Mouse (Mus musculus): ENCODE results near the gene Arpc1b. TPM values are rescaled to one million over a fixed set of nuclear protein-coding genes. Genes with fewer than 3 reads are reported as not detected.
"Not testable (repeated sequence)": the region's sequence is repeated elsewhere in the genome, so short reads cannot be mapped to it uniquely, and the experiment has no call there.

Gene Arpc1b
- total RNA-seq, 2 experiments from 2014 or later = 124 to 142 TPM

- DNase-seq (ENCODE audit: low spot score in 2 of 2) = no peak
These were observed 599 bp upstream of the Arpc1b start for GRCm38 (mm10) chr5:145113416-145113815.

GRCm38 (mm10) chr5:145114606-145115473 is 825 bp downstream of the Arpc1b start:
- DNase-seq (ENCODE audit: low spot score in 2 of 2) = peak; percentile 69 to 77

GRCm38 (mm10) chr5:145115736-145116135 is 1.7 kb downstream of the Arpc1b start:
- DNase-seq (ENCODE audit: low spot score in 2 of 2) = no peak

- DNase-seq (ENCODE audit: low spot score in 2 of 2) = peak in 1 of 2 experiments; percentile 48
These were observed 2.3 kb downstream of the Arpc1b start for GRCm38 (mm10) chr5:145116316-145116715.

GRCm38 (mm10) chr5:145116916-145117315 is 2.9 kb downstream of the Arpc1b start:
- DNase-seq (ENCODE audit: low spot score in 2 of 2) = peak in 1 of 2 experiments; percentile 74

- DNase-seq (ENCODE audit: low spot score in 2 of 2) = no peak
These were observed 4.0 kb downstream of the Arpc1b start for GRCm38 (mm10) chr5:145118005-145118404.

GRCm38 (mm10) chr5:145118461-145118860 is 4.4 kb downstream of the Arpc1b start:
- no peak for DNase-seq (ENCODE audit: low spot score in 2 of 2)

- no peak for DNase-seq (ENCODE audit: low spot score in 2 of 2)
These were observed 5.4 kb downstream of the Arpc1b start for GRCm38 (mm10) chr5:145119385-145119784.

GRCm38 (mm10) chr5:145120921-145121320 is 6.9 kb downstream of the Arpc1b start:
- no peak for DNase-seq (ENCODE audit: low spot score in 2 of 2)

GRCm38 (mm10) chr5:145123396-145123795 is 9.4 kb downstream of the Arpc1b start:
- DNase-seq (ENCODE audit: low spot score in 2 of 2) = no peak

GRCm38 (mm10) chr5:145126580-145126979 is 12.6 kb downstream of the Arpc1b start:
- no peak for DNase-seq (ENCODE audit: low spot score in 2 of 2)

GRCm38 (mm10) chr5:145129124-145129523 is 15.1 kb downstream of the Arpc1b start:
- no peak for DNase-seq (ENCODE audit: low spot score in 2 of 2)

GRCm38 (mm10) chr5:145129773-145130172 is 15.8 kb downstream of the Arpc1b start:
- not testable (repeated sequence) for DNase-seq (ENCODE audit: low spot score in 2 of 2)

GRCm38 (mm10) chr5:145130191-145130590 is 16.2 kb downstream of the Arpc1b start:
- no peak for DNase-seq (ENCODE audit: low spot score in 2 of 2)

- DNase-seq (ENCODE audit: low spot score in 2 of 2) = no peak
These were observed 17.0 kb downstream of the Arpc1b start for GRCm38 (mm10) chr5:145130995-145131394.

- DNase-seq (ENCODE audit: low spot score in 2 of 2) = not testable (repeated sequence)
These were observed 19.3 kb downstream of the Arpc1b start for GRCm38 (mm10) chr5:145133275-145133674.

GRCm38 (mm10) chr5:145138836-145139235 is 24.8 kb downstream of the Arpc1b start:
- DNase-seq (ENCODE audit: low spot score in 2 of 2) = no peak

- peak; percentile 88 to 95 for DNase-seq (ENCODE audit: low spot score in 2 of 2)
These were observed 25.8 kb downstream of the Arpc1b start, which contains the start of the genes Pdap1 and Bud31 for GRCm38 (mm10) chr5:145139571-145140519. Pdap1 (minus strand) TSS chr5:145140238. Bud31 (plus strand) TSS chr5:145140362.

- no peak for DNase-seq (ENCODE audit: low spot score in 2 of 2)
These were observed 26.6 kb downstream of the Arpc1b start for GRCm38 (mm10) chr5:145140611-145141010.

GRCm38 (mm10) chr5:145147748-145148147 is 33.7 kb downstream of the Arpc1b start:
- no peak for DNase-seq (ENCODE audit: low spot score in 2 of 2)

- DNase-seq (ENCODE audit: low spot score in 2 of 2) = no peak
These were observed 35.3 kb downstream of the Arpc1b start for GRCm38 (mm10) chr5:145149294-145149693.
